Mouse (Mus musculus) layer of hippocampus, adult 9-10 months (tissue): Measurements from ENCODE around the gene Traip.

Experiments used
- DNase-seq: peaks from one replicate; pipeline ENCODE4 v3.0.0; 2022; ENCODE audit warnings: low spot score

Gene Traip

DNA sequence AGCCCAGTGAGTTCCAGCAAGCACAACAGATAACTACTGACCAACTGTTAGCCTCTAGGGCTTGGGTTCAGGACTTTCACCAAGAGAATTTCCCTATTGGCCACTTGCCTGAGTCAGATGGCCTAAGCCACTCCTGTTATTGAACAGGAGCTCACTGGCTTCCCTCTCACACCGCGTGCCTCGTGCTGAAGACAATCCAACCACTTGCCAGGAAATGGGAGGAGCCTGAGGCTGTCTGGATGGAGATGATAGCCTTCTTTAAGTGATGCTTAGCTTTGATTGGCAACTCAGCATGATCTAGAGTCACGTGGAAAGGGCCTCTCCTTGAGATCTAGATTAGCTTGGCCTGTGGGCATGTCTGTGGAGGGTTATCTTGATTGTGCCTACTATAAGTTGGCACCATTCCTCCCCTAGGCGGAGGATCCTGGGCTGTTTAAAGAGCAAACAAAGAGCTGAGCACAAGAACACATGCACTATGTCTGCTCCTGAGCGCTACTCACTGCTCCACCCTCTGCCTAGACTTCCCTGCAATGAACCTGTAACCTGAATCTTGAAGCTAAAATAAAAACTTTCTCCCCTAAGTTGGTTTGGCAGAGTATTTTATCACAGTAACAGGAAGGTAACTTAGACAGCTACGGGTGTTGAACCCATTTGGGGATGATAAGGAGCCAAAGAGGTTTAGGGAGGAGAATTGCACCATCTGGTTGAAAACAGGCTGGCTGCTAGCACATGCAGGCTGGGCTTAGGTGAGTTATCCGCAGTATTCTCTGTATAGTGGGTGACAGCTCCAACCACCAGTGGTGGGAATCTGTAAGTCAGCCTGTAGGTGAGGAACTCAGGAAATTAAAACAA lies 22.0 kb downstream of the Traip start:
- no peak for DNase-seq

GRCm38 (mm10) chr9:107974491-107975171 lies 24.7 kb downstream of the Traip start:
- DNase-seq = no peak

DNA sequence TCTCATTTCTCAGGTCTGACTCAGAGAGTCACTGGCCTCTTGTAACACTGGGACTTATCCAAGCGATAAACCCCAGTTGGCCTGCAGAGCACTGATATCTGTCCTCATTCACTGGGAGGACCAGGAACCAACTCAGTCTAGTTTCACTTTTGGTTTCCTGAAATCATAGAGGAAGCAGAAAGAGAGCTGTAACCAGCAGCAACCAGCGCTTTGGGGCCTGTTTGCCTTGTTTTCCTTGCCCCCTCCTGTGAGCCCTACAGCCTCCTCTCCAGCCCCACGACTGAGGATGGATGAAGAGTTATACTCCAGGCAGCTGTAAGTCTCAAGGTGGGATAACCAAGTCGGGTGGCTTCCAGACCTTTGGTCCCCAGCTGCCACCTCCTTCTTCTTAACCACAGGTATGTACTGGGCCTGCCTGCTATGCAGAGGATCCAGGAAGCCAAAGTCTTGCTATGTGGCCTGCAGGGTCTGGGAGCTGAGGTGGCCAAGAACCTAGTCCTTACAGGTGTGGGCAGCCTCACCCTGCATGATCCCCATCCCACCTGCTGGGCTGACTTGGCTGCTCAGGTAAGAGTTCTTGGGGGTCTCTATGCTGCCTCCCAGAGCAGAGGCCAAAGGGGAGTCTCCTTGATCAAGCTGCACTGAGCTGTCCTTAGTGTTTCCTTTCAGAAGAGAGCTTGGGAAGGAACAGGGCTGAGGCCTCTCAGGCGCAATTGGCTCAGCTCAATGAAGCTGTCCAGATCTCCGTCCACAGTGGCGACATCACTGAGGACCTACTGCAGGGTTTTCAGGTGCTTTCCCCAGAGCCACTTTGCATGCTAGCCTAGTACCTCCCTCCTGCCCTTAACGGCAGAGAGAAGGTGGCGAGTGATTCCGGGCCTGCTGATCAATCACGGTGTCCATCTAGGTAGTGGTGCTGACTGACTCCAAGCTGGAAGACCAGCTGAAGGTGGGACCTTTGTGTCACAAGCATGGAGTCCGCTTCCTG lies 25.8 kb downstream of the Traip start, which contains the start of gene Uba7:
TSS of gene Uba7 (plus strand) at position 107 of the 988 bp plus-strand sequence.
- DNase-seq = no peak

- no peak for DNase-seq
These were observed 28.9 kb downstream of the Traip start for GRCm38 (mm10) chr9:107978815-107979214.

DNA sequence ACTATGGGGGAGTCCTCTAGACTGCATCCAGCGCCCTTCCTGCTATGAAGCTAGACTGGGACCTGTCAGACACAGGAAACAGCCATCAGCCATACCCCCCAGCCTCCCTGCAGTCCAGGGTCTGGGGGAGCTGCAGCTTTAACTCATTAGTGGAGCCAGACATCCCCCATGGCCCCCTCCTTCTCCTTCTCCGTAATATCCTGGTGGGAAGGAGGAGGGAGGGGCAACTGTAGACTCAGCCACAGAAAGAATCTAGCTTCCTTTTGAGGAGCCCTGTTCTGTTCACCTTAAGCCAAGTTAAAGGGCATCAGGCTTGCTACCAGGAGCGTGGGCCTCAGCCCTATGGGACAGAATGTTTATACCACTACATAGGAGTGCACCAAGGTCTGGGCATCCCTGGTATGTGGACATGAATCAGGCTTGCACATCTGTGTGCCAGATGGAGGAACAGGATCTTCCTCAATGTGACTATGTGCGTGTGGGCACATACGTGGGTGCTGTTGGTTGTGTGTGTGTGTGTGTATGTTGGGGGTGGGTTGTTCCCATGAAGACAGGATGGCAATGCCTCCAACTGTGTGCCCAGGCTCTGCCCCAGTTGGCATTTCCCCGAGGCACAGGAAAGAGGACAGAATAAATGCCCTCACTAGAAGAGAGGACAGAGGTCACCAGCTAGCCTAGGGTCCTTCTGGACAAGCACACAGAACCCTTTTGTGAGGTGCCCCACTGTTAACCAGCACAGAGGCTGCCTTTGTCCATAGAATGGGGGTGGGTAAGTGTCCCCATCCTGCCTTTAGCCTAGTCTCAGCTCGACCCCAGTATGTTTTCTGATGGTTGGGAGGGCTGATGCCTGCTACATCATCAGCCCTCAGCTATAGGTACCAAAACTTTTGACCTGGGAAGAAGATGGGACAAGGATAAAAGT lies 32.0 kb downstream of the Traip start:
- DNase-seq = no peak

DNA sequence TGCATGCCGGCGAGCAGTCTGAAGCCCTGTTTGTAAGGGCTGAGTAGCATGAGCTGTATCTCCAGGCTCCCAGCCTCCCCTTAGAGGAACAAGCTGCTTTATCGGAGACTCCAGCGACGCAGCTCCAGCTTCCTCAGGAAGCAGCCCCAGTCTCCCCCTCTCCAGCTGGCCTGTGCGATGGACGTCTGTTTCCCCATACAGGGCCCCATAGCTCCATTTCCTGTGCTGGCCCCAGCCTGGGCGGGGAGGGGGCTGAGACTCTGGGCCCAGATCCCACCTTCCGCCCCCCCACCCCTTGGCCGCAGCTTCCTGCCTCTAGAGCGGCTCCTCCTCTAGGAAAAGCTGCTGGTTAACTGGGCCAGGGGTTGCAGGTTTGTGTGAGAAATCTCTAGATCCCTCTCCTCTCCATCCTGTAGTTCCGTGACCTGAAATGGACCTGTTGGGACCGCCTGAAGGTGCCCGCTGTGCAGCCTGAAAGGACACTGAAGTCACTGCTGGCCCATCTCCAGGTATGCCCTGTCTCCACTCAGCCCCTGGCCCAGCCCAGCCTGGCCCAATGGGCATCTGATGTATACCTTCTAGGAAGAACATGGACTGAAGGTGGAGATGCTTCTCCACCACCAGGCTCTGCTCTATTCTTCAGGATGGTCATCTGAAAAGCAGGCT lies 32.9 kb downstream of the Traip start, which contains the start of gene Gm20661:
TSS of gene Gm20661 (plus strand) at position 378 of the 666 bp plus-strand sequence.
- no peak for DNase-seq

GRCm38 (mm10) chr9:107983421-107983890 lies 33.5 kb downstream of the Traip start:
- DNase-seq = no peak

DNA sequence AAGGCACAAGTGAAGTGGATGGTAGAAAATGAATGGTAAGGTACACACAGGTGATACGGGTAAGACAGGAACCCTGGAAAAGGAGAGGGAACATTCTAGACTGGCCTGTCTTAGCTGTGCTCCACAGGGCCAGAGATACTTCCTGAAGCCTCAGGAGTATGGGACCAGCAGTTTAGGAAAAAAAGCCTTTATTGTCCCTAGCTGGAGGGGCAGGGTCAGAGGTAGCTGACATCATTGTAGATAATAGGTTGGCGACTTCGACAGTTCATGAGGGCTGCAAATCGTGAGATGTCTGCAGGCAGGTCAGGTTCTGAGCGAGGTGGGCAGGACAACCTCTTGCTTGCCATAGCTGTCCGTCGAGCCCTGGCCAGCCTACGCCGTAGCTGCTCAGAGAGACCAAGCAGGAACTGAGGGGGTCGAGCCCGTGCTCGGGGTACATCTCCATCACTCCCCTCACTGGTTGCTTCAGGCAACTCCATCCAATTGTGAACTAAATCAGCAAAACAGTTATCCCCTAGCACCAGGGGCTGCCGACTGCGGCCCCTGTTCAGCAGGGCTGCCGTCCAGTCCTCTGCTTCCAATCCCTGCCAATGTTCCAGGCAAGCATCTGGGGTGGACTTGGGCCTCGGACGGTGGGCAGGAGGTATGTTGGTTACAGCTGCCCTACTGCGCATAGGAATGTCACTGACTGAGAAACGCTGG lies 34.3 kb downstream of the Traip start:
- DNase-seq = no peak

DNA sequence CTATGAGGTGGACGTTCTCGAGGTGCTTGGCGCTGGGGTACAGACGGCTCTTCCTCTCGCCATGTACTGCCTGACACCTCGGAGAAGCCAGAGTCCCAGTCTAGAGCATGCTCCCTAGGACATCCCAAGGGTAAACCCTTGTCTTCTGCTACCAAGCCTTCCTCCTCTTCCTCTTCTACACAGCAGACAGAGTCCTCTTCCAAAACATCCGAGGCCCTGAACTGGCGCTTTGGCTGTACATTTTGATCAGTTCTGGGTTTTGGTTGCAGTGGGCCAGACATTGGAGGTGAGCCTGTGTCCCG lies 34.8 kb downstream of the Traip start:
- no peak for DNase-seq

GRCm38 (mm10) chr9:107985131-107986119 lies 35.5 kb downstream of the Traip start, which contains the start of gene Inka1:
TSS of gene Inka1 (minus strand) at chr9:107985879.
- no peak for DNase-seq

DNA sequence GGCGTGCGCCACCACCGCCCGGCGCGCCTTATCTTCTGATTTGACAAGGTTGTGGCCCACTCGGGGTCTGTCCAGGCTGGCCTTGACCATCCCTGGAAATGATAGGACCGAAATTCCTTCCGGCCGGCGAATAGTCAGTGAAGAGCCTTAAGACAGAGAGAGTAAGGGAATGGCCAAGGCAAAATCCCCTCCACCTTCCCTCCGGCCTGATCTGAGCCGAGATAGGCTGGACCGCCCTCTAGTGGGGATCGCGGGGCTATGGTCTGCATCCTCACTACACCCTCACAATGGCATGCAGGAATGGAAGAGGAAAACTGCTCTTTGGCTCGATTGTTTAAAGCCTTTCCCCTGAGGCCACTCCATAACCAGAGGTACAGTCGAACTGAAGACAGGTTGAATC lies 36.4 kb downstream of the Traip start:
- no peak for DNase-seq

DNA sequence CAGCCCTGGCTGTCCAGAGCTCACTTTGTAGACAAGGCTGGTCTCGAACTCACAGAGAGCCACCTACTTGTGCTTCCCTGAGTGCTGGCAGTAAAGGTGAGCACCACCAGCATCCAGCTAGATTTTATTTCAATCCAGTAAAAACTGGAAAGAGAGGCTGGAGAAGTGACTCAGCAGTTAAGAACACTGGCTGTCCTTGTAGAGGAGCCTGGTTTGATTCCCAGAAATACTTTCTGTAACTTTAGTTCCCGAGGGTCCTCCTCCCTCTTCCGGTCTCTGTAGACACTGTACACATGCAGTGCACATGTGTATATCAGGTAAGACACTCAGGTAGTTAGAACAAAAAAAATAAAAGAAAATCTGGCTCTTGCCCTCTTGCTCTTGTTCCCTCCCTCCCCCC lies 38.0 kb downstream of the Traip start:
- no peak for DNase-seq

DNA sequence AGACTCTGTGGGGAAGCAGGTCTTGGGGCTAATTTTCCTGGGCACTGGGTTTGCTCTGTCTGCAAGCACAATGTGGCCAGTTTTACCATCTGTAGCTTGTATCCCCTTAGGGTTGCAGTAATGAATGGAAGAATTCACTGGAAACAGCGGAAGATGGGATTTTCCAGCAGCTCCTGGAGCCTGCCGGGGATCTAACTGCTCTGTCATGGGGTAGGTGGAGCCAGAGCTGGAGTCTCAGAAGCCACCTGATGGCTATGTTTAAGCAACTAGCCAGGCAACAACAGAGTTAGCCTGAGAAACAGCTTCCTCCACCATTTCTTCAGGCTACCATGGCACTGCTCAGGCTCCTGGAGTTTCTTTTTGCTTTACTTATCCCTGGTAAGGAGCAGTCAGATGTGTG lies 42.3 kb downstream of the Traip start, which contains the start of gene Cdhr4:
TSS of gene Cdhr4 (plus strand) at position 301 of the 400 bp plus-strand sequence.
- DNase-seq = no peak

DNA sequence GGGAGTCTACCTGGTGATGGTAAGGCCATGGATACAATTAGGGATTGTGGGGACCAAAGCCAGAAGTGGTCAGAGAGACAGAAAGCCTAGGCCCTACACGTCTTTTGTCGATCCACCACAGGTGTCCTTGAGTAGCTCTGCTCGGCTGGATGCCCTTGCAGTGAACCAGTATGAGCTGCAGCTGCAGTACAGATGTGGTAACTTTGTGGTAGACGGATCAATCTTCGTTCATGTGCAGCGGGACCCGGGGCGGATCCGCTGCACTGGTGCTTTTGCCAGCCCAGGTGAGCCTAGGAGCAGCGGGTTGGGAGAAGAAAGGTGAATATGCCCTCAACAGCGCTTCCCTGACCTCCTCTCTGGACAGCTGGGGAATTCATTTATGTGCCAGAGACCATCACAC lies 43.1 kb downstream of the Traip start:
- no peak for DNase-seq

- no peak for DNase-seq
These were observed 44.5 kb downstream of the Traip start for GRCm38 (mm10) chr9:107994464-107994863.

GRCm38 (mm10) chr9:107995513-107995912 lies 45.6 kb downstream of the Traip start:
- no peak for DNase-seq

DNA sequence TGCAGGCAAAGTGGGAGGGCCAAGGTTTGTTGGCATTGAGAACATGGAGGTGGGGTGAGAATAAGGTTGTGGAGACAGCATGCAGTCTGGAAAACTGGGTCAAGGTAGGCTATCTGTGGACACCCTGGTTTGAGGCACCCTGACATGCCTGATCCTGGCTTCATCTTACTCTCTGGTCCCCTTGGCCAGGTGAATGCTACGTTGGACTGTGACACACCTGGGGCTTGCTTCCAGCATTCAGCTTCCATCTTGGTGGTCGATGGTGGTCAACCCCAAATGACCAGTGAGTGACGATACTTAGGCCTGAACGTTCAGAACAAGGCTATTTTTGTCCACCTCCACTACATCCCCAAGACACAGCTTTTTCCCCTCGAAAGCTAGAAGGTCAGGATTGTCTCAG lies 46.1 kb downstream of the Traip start, which contains the start of gene Gm20662:
TSS of gene Gm20662 (plus strand) at position 301 of the 400 bp plus-strand sequence.
- DNase-seq = no peak
